Mouse (Mus musculus): ENCODE data around the gene 1700025G04Rik. TPM values are rescaled to one million over a fixed set of nuclear protein-coding genes. Genes with fewer than 3 reads are reported as not detected.

Gene 1700025G04Rik
- total RNA-seq, 1 experiment from 2014 or later, result 27.8 TPM

DNA sequence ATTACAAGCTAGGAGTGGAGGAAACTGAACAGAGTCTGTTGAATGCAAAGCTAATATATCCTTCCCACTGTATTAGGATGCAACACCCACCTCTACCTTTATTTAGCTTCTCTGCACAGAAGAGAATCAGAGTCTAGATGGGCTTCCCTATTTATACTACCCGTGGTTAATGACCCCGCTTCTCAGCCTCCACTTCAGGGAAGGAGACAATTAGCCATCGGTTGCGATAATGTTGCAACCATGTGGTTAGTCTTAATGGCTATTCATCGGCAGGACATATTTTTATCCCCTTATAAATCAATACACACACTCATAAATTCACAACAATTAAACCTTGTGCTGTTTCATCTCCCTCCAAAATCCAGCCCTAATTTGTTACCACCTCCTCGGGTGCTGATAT is 9.7 kb downstream of the 1700025G04Rik start:
- ATAC-seq (replicated peaks; ENCODE audit: insufficient number of reproducible peaks, low FRiP score, low TSS enrichment, poor library complexity, severe bottlenecking), result no peak

- ATAC-seq (replicated peaks; ENCODE audit: insufficient number of reproducible peaks, low FRiP score, low TSS enrichment, poor library complexity, severe bottlenecking), result no peak
Measured at GRCm38 (mm10) chr1:152077171-152077715, 12.7 kb downstream of the 1700025G04Rik start.

- no peak for ATAC-seq (replicated peaks; ENCODE audit: insufficient number of reproducible peaks, low FRiP score, low TSS enrichment, poor library complexity, severe bottlenecking)
Measured at GRCm38 (mm10) chr1:152076222-152076845, 13.6 kb downstream of the 1700025G04Rik start.

DNA sequence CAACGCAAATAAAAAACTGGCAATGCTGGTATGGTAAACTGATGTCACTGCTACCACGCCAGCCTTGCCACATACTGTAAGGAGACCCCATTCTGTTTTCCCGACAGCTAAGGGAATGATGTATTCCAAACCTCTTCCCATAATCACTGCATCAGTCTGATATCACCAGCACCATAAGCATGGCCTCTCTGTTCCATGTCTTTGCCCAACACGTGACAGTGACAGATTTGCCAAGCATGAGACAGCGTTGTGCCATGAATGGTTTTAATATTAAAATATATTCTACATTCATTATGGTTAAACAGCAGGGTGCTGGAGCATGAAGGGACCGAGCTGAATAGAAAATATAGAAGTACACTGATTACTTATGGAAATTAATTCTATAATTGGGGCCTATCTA is 14.2 kb downstream of the 1700025G04Rik start:
- ATAC-seq (replicated peaks; ENCODE audit: insufficient number of reproducible peaks, low FRiP score, low TSS enrichment, poor library complexity, severe bottlenecking), result no peak

DNA sequence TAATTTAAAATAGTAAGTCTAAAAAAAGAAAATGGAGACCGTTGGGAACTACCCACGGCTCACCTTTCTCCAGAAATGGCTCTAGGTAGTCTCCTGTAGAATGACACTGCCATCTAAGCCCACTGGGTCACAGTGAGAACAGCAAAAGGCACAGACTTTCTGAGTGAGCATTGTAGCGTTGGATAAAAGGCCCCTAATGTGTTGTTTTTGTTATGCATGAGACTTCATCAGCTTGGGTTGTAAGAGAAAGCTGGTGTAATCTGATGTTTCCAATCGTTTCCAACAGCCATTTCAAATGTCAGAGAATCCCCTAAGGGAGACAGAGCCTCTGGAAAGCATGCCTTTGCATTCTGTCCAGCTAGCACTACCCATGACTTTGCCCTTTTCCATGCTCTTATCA is 19.5 kb downstream of the 1700025G04Rik start:
- no peak for ATAC-seq (replicated peaks; ENCODE audit: insufficient number of reproducible peaks, low FRiP score, low TSS enrichment, poor library complexity, severe bottlenecking)

- ATAC-seq (replicated peaks; ENCODE audit: insufficient number of reproducible peaks, low FRiP score, low TSS enrichment, poor library complexity, severe bottlenecking), result no peak
Measured at GRCm38 (mm10) chr1:152069745-152070144, 20.2 kb downstream of the 1700025G04Rik start.

DNA sequence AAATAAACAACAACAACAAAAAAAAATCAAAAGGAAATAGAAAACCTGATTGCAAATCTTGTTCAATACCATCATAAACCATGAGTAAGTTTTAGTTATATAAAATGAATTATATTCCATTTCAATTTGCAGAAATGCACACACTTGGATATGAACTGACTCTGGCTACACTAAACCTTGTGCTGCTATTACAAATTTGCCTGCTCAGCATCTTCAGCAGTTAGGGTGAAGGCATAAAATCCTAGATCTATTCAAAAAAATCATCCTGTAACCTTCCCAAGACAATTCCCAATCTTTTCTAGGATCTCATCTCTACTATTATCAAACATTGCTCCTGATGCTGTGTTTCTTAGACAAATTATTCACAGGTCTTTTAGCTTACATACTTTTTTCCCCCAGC is 22.0 kb downstream of the 1700025G04Rik start:
- no peak for ATAC-seq (replicated peaks; ENCODE audit: insufficient number of reproducible peaks, low FRiP score, low TSS enrichment, poor library complexity, severe bottlenecking)

- no peak for ATAC-seq (replicated peaks; ENCODE audit: insufficient number of reproducible peaks, low FRiP score, low TSS enrichment, poor library complexity, severe bottlenecking)
Measured at GRCm38 (mm10) chr1:152065527-152065926, 24.4 kb downstream of the 1700025G04Rik start.

DNA sequence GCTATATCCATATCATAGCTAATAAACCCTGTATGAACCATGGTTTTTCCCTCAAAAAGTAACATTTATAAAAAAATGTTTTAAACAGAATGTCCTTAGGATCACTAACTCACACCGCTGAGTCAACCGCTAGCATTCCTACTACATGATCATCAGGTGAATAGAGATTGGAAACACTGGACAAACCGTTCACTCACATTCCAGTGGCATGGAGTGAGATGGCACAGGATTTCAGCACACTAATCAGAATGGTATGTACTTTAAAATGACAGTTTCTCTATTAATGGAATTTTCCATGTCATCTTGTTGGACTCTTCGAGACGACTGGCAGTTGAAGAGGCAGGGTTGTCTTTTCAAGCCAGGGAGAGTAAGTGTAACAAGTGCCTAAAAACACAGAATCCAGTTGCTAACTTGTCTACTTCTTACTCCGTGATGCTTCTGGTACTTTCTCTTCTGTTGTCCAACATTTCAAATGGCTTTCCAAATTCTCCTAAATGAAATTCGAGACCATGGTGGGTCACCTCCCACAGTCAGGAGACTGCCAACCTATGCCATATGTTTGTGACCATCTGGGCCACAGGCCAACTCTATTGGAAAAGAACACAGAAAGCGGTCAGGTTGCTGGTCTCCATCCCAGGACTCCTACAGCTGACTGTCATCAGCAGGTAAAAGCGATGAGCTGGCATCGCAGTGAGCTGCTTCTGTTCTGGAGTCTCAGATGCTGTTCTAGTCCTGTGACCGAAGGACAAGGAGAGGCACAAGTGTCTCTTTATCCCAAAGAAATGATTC is 26.4 kb downstream of the 1700025G04Rik start:
- ATAC-seq (replicated peaks; ENCODE audit: insufficient number of reproducible peaks, low FRiP score, low TSS enrichment, poor library complexity, severe bottlenecking), result no peak

- ATAC-seq (replicated peaks; ENCODE audit: insufficient number of reproducible peaks, low FRiP score, low TSS enrichment, poor library complexity, severe bottlenecking), result no peak
Measured at GRCm38 (mm10) chr1:152061745-152062144, 28.2 kb downstream of the 1700025G04Rik start.

- no peak for ATAC-seq (replicated peaks; ENCODE audit: insufficient number of reproducible peaks, low FRiP score, low TSS enrichment, poor library complexity, severe bottlenecking)
Measured at GRCm38 (mm10) chr1:152060265-152060664, 29.7 kb downstream of the 1700025G04Rik start.

- ATAC-seq (replicated peaks; ENCODE audit: insufficient number of reproducible peaks, low FRiP score, low TSS enrichment, poor library complexity, severe bottlenecking), result no peak
Measured at GRCm38 (mm10) chr1:152058776-152059175, 31.1 kb downstream of the 1700025G04Rik start.

GRCm38 (mm10) chr1:152053112-152053511 is 36.8 kb downstream of the 1700025G04Rik start:
- no peak for ATAC-seq (replicated peaks; ENCODE audit: insufficient number of reproducible peaks, low FRiP score, low TSS enrichment, poor library complexity, severe bottlenecking)

- ATAC-seq (replicated peaks; ENCODE audit: insufficient number of reproducible peaks, low FRiP score, low TSS enrichment, poor library complexity, severe bottlenecking), result no peak
Measured at GRCm38 (mm10) chr1:152051858-152052257, 38.1 kb downstream of the 1700025G04Rik start.

- ATAC-seq (replicated peaks; ENCODE audit: insufficient number of reproducible peaks, low FRiP score, low TSS enrichment, poor library complexity, severe bottlenecking), result no peak
Measured at GRCm38 (mm10) chr1:152050037-152050436, 39.9 kb downstream of the 1700025G04Rik start.

GRCm38 (mm10) chr1:152048291-152048690 is 41.6 kb downstream of the 1700025G04Rik start:
- no peak for ATAC-seq (replicated peaks; ENCODE audit: insufficient number of reproducible peaks, low FRiP score, low TSS enrichment, poor library complexity, severe bottlenecking)

DNA sequence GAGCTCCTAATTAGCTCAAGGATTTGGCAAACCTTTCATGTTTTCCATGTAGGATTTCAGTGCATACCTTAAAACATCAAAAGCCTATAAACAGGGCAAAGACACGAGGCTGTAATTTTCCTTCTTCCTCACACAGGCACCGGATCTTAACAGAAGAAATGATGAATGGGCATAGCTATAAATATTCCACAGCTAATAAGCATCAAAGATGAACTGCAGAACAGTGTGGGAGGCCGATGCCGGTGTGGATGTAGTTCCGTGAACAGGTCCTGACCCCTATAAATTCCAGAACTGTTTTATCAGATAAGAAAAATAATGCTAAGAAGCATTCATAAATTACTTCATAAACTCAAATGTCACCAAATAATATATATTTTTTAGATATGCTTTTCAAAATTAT is 42.5 kb downstream of the 1700025G04Rik start:
- ATAC-seq (replicated peaks; ENCODE audit: insufficient number of reproducible peaks, low FRiP score, low TSS enrichment, poor library complexity, severe bottlenecking), result no peak

GRCm38 (mm10) chr1:152043453-152043852 is 46.5 kb downstream of the 1700025G04Rik start:
- 0 out of 2 replicates have a peak, but pooled peaks have one; percentile 38 for ATAC-seq (replicated peaks; ENCODE audit: insufficient number of reproducible peaks, low FRiP score, low TSS enrichment, poor library complexity, severe bottlenecking)

GRCm38 (mm10) chr1:152042409-152042808 is 47.5 kb downstream of the 1700025G04Rik start:
- ATAC-seq (replicated peaks; ENCODE audit: insufficient number of reproducible peaks, low FRiP score, low TSS enrichment, poor library complexity, severe bottlenecking), result no peak

GRCm38 (mm10) chr1:152041005-152041404 is 48.9 kb downstream of the 1700025G04Rik start:
- ATAC-seq (replicated peaks; ENCODE audit: insufficient number of reproducible peaks, low FRiP score, low TSS enrichment, poor library complexity, severe bottlenecking), result no peak

Measured in monocyte, adult 5-6 weeks (primary cell).